Mouse (Mus musculus) heart, adult 11 months (tissue): ENCODE data around the gene Olfr97.

Experiments
- DNase-seq: peaks from one replicate; pipeline ENCODE4 v3.0.0; 2022

Gene Olfr97

GRCm38 (mm10) chr17:37193656-37194055 lies 43.5 kb downstream of the Olfr97 start, which contains the start of gene Ubd:
Gene Ubd (plus strand): TSS chr17:37193892.
- DNase-seq = no peak

DNA sequence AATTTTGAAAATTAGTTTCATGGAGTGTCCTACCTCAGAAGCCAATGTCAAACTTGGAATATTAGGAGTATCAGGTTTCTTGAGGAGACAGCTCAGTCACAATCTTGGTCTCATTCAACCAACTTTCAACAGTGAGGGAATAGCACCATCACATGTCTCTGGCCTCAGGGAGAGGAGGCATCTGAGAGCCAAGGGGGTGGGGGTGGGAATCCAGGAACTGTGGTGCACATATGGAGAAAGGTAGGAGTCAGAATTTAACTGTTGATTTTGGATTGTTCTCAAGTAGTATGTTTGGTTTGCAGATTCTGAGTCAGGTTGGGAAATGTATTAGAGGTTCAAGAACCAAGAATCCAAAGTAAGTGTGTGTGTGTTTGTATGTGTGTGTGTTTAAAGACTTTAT lies 44.1 kb downstream of the Olfr97 start:
- DNase-seq = no peak

DNA sequence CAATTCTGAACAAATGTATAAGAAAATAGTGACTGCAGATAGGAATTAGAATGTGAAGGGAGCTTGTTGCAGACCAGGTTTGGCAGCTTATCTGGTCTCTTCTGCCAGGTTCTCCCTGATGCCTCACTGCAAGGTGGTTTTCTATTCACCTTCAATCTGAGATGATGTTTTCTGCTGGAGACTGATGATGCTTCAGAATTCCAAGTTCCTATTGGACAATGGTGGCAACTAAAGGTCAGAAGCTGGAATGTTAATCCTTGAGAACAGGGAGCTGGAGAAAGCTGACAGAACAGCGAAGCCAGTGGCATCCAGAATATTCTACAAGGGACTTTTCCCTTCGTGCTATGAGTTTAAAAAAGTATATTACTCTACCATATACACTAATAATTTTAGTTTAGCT lies 46.4 kb downstream of the Olfr97 start:
- DNase-seq = no peak

GRCm38 (mm10) chr17:37185474-37185873 lies 51.7 kb downstream of the Olfr97 start:
- no peak for DNase-seq
